Mouse (Mus musculus) liver, embryonic 15.5 days (tissue): Measurements from ENCODE around the gene Snapc4. TPM values are rescaled to one million over a fixed set of nuclear protein-coding genes. Genes with fewer than 3 reads are reported as not detected.

Experiments used
- polyA plus RNA-seq: library from polyadenylated mRNA; unstranded; fragments of >200 nt; fragmentation: Nextera tagmentation; extraction: Ambion mirVana; gene quantifications from 2 replicates; pipeline ENCODE4 v1.2.1, GENCODE M21; 2015

The Snapc4 gene
- polyA plus RNA-seq, 1 experiment from 2014 or later, result 8.4 TPM

Other genes starting within 250 kb of the Snapc4 start
- gene Lhx3, start 172.4 kb downstream of the Snapc4 start, polyA plus RNA-seq, result not detected in 2 replicates
- 5.1 and 5.2 TPM in 2 replicates for gene Qsox2, start 143.1 kb downstream of the Snapc4 start, polyA plus RNA-seq
- 0.03 TPM in 1 of 2 replicates, not detected in the other for gene Ccdc187, start 86.1 kb downstream of the Snapc4 start, polyA plus RNA-seq
- 2.6 and 2.9 TPM in 2 replicates for gene Gpsm1, start 65.1 kb downstream of the Snapc4 start, polyA plus RNA-seq
- gene Dnlz, start 28.5 kb downstream of the Snapc4 start, polyA plus RNA-seq, result 8.3 and 9.8 TPM in 2 replicates
- gene Card9, start 19.7 kb downstream of the Snapc4 start, polyA plus RNA-seq, result 2.3 and 2.9 TPM in 2 replicates
- gene Entr1, start 8.7 kb upstream of the Snapc4 start, polyA plus RNA-seq, result 38.2 and 42.8 TPM in 2 replicates
- 61.5 and 61.6 TPM in 2 replicates for gene Pmpca, start 8.7 kb upstream of the Snapc4 start, polyA plus RNA-seq
- 6.0 and 6.1 TPM in 2 replicates for gene Inpp5e, start 28.6 kb upstream of the Snapc4 start, polyA plus RNA-seq
- 8.8 and 9.6 TPM in 2 replicates for gene Sec16a, start 64.6 kb upstream of the Snapc4 start, polyA plus RNA-seq
- 2.8 and 3.1 TPM in 2 replicates for gene Notch1, start 136.0 kb upstream of the Snapc4 start, polyA plus RNA-seq
- gene Egfl7, start 199.4 kb upstream of the Snapc4 start, polyA plus RNA-seq, result 55.1 and 64.6 TPM in 2 replicates
- gene Gm20532, start 206.0 kb upstream of the Snapc4 start, polyA plus RNA-seq, result not detected in 2 replicates
- gene Agpat2, start 223.8 kb upstream of the Snapc4 start, polyA plus RNA-seq, result 55.6 and 63.7 TPM in 2 replicates
- gene Fam69b, start 247.8 kb upstream of the Snapc4 start, polyA plus RNA-seq, result 1.2 and 1.7 TPM in 2 replicates